Mouse (Mus musculus) lung, embryonic 16.5 days (tissue): ENCODE data around the gene Prrt3. TPM values are rescaled to one million over a fixed set of nuclear protein-coding genes. Genes with fewer than 3 reads are reported as not detected.

Experiments used
- microRNA-seq: library from miRNA; unstranded; fragments of <30 nt; microRNA quantifications from one replicate; pipeline ENCODE4, GENCODE M21; 2016
- polyA plus RNA-seq: library from polyadenylated mRNA; unstranded; fragments of >200 nt; fragmentation: Nextera tagmentation; extraction: Ambion mirVana; gene quantifications from 2 replicates; pipeline ENCODE4 v1.2.1, GENCODE M21; 2015

The Prrt3 gene
- polyA plus RNA-seq, 1 experiment from 2014 or later: 0.19 TPM

Small RNAs within 50 kb of the gene (microRNA-seq; reads per million reads assigned to microRNA genes)
- gene Gm23365: not detected

Other genes starting within 250 kb of the Prrt3 start
- 0.10 TPM in 1 of 2 replicates, not detected in the other for gene Cpne9, start 219.6 kb downstream of the Prrt3 start, polyA plus RNA-seq
- gene Brpf1, start 194.8 kb downstream of the Prrt3 start, polyA plus RNA-seq: 16.6 and 19.1 TPM in 2 replicates
- 16.1 and 17.6 TPM in 2 replicates for gene Ogg1, start 175.0 kb downstream of the Prrt3 start, polyA plus RNA-seq
- 105 and 109 TPM in 2 replicates for gene Camk1, start 157.9 kb downstream of the Prrt3 start, polyA plus RNA-seq
- 52.6 and 54.3 TPM in 2 replicates for gene Tada3, start 124.0 kb downstream of the Prrt3 start, polyA plus RNA-seq
- gene Arpc4, start 123.8 kb downstream of the Prrt3 start, polyA plus RNA-seq: 384 and 398 TPM in 2 replicates
- gene Ttll3, start 112.7 kb downstream of the Prrt3 start, polyA plus RNA-seq: 4.8 and 7.3 TPM in 2 replicates
- 18.0 and 21.5 TPM in 2 replicates for gene Rpusd3, start 82.6 kb downstream of the Prrt3 start, polyA plus RNA-seq
- gene Cidec, start 66.2 kb downstream of the Prrt3 start, polyA plus RNA-seq: 0.49 TPM in 1 of 2 replicates, not detected in the other
- gene Jagn1, start 59.4 kb downstream of the Prrt3 start, polyA plus RNA-seq: 72.7 and 74.0 TPM in 2 replicates
- 25.8 and 28.2 TPM in 2 replicates for gene Il17re, start 43.4 kb downstream of the Prrt3 start, polyA plus RNA-seq
- gene Il17rc, start 30.5 kb downstream of the Prrt3 start, polyA plus RNA-seq: 26.7 and 28.3 TPM in 2 replicates
- 32.5 and 37.7 TPM in 2 replicates for gene Creld1, start 18.6 kb downstream of the Prrt3 start, polyA plus RNA-seq
- gene Emc3, start 29.7 kb upstream of the Prrt3 start, polyA plus RNA-seq: 108 and 110 TPM in 2 replicates
- 12.9 and 13.0 TPM in 2 replicates for gene Fancd2, start 29.8 kb upstream of the Prrt3 start, polyA plus RNA-seq
- 0.15 and 0.21 TPM in 2 replicates for gene Fancd2os, start 98.8 kb upstream of the Prrt3 start, polyA plus RNA-seq
- gene Brk1, start 102.8 kb upstream of the Prrt3 start, polyA plus RNA-seq: 218 and 226 TPM in 2 replicates
- 36.1 and 38.7 TPM in 2 replicates for gene Vhl, start 122.0 kb upstream of the Prrt3 start, polyA plus RNA-seq
- gene Irak2, start 136.5 kb upstream of the Prrt3 start, polyA plus RNA-seq: 6.3 and 7.4 TPM in 2 replicates
- 0.46 and 0.60 TPM in 2 replicates for gene Tatdn2, start 195.1 kb upstream of the Prrt3 start, polyA plus RNA-seq
- gene Ghrl, start 217.9 kb upstream of the Prrt3 start, polyA plus RNA-seq: not detected in 2 replicates
- gene Sec13, start 238.8 kb upstream of the Prrt3 start, polyA plus RNA-seq: 239 and 242 TPM in 2 replicates